Mouse (Mus musculus) hindbrain, postnatal 0 days (tissue): ENCODE data around the gene Tmem30b. TPM values are rescaled to one million over a fixed set of nuclear protein-coding genes. Genes with fewer than 3 reads are reported as not detected.
"Not testable (repeated sequence)": the region's sequence is repeated elsewhere in the genome, so short reads cannot be mapped to it uniquely, and the experiment has no call there.

Experiments used
- ATAC-seq: fragments of 200-750 bp; cut with Nextera tagmentation; 2 replicates; pipeline ENCODE4 v1.8.0; 2017; ENCODE audit warnings: mild to moderate bottlenecking, moderate TSS enrichment, moderate library complexity
- DNase-seq: peaks from one replicate; pipeline ENCODE4 v3.0.0-alpha.2; 2015; ENCODE audit warnings: low spot score
- H3K27ac ChIP-seq: fragments of 300-500 bp; sonication (generic); 2 replicates; pipeline ENCODE4 v1.5.1; 2014; ENCODE audit warnings: mild to moderate bottlenecking
- H3K27me3 ChIP-seq: fragments of 300-500 bp; sonication (generic); 2 replicates; pipeline ENCODE4 v1.6.1; 2014; ENCODE audit warnings: low read length, mixed read lengths; ENCODE audit not compliant: insufficient read depth
- H3K36me3 ChIP-seq: fragments of 300-500 bp; sonication (generic); 2 replicates; pipeline ENCODE4 v1.6.1; 2014; ENCODE audit warnings: low read length, mixed read lengths; ENCODE audit not compliant: insufficient read depth
- H3K4me1 ChIP-seq: fragments of 300-500 bp; sonication (generic); 2 replicates; pipeline ENCODE4 v1.6.1; 2014; ENCODE audit warnings: antibody characterized with exemption, low read length, mixed read lengths; ENCODE audit not compliant: insufficient read depth
- H3K4me2 ChIP-seq: fragments of 300-500 bp; sonication (generic); 2 replicates; pipeline ENCODE4 v1.6.1; 2014; ENCODE audit warnings: low read depth, mild to moderate bottlenecking, low read length, moderate library complexity, mixed read lengths
- H3K4me3 ChIP-seq: fragments of 300-500 bp; sonication (generic); 2 replicates; pipeline ENCODE4 v1.5.1; 2014; ENCODE audit warnings: low read length
- H3K9ac ChIP-seq: fragments of 300-500 bp; sonication (generic); replicated peaks from 2 replicates; pipeline ENCODE4 v1.6.1; 2014; ENCODE audit warnings: mild to moderate bottlenecking, low read length, moderate library complexity, mixed read lengths
- H3K9me3 ChIP-seq: fragments of 300-500 bp; sonication (generic); 2 replicates; pipeline ENCODE4 v1.6.1; 2016; ENCODE audit warnings: low read length, mixed read lengths
- CTCF ChIP-seq: IDR thresholded peaks from 2 replicates; pipeline ENCODE4 v1.5.1; 2016; ENCODE audit warnings: antibody characterized with exemption, control low read depth, low read depth
- WGBS: fragments of 180-500 bp; shearing (Covaris S2); extraction: QIAGEN DNeasy Blood & Tissue Kit; methylation state at CpG from one replicate; pipeline ENCODE4 v1.1.7; 2014; 5-methylcytosine and 5-hydroxymethylcytosine counted together
- polyA plus RNA-seq: library from polyadenylated mRNA; unstranded; fragments of >200 nt; fragmentation: Nextera tagmentation; extraction: Ambion mirVana; gene quantifications from 2 replicates; pipeline ENCODE4 v1.2.1, GENCODE M21; 2015
- total RNA-seq: library from RNA; depleted of rRNA; stranded (reverse); fragments of >200 nt; gene quantifications from 2 replicates; pipeline ENCODE4 v1.2.3, GENCODE M21; 2014

Gene Tmem30b
- total and polyA plus RNA-seq, 2 experiments from 2014 or later, result 0.33 to 0.42 TPM

GRCm38 (mm10) chr12:73534591-73534990, 11.6 kb downstream of the Tmem30b start:
- ATAC-seq (no peak), DNase-seq (peak; percentile 78)
- TF ChIP-seq CTCF, result peak; percentile 76
- H3K9me3 ChIP-seq, result no peaks in the 10 kb centered on the region
- no peaks in the 10 kb centered on the region for H3K4me1 ChIP-seq
- no peak overlapping the region for H3K27ac ChIP-seq
- H3K36me3 ChIP-seq, result no peaks in the 10 kb centered on the region
- no peaks in the 10 kb centered on the region for H3K27me3 ChIP-seq
- 12% methylated on average over 9 of the region's 9 CpGs for WGBS
- H3K4me3 ChIP-seq, result no peak overlapping the region
- H3K9ac ChIP-seq, result no peak overlapping the region
- no peak overlapping the region for H3K4me2 ChIP-seq

DNA sequence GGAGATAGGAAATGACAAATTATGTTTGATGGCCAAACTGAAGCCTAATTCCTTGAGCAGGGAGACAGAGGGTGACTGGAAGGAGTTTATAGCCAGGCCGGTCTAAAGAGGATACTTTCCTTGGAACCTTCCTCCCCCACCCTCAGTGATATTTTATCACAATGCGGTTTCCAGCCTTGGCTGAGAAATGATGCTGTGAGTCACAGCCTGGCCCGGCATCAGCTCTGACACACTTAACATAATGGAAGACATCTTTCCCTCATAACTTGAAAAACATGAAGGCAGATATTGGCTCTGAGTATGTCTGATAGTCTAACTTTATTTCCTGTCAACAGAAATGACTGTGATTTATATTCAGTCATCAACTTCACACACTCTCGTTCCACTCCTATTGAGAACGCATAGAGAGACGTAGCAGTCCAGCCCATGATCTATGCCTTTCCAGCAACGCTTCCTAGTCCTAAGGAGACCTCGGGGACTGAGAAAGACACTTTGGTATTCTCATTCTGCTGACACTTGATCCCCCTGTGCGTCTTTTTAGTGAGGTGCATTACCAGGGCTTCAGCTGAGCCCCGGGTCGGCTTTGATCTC, 14.2 kb downstream of the Tmem30b start:
- DNase-seq (no peak), ATAC-seq (no peak)
- Histone ChIP-seq H3K4me3 (no peak overlapping the region), H3K4me2 (no peak overlapping the region), H3K9ac (no peak overlapping the region), H3K36me3 (no peaks in the 10 kb centered on the region), H3K9me3 (no peaks in the 10 kb centered on the region), H3K27me3 (no peaks in the 10 kb centered on the region), H3K27ac (no peak overlapping the region), H3K4me1 (no peaks in the 10 kb centered on the region)
- 80% methylated on average over 11 of the region's 11 CpGs for WGBS
- TF ChIP-seq CTCF, result no peak

- no peaks in the 10 kb centered on the region for H3K4me1 ChIP-seq
- no peaks in the 10 kb centered on the region for H3K9me3 ChIP-seq
- H3K27me3 ChIP-seq, result no peaks in the 10 kb centered on the region
- H3K27ac ChIP-seq, result no peak overlapping the region
- no peak for TF ChIP-seq CTCF
- WGBS, result 82% methylated on average over 11 of the region's 11 CpGs
- ATAC-seq (no peak), DNase-seq (no peak)
- no peak overlapping the region for H3K4me2 ChIP-seq
- H3K36me3 ChIP-seq, result no peaks in the 10 kb centered on the region
- no peak overlapping the region for H3K4me3 ChIP-seq
- H3K9ac ChIP-seq, result no peak overlapping the region
These were observed 16.6 kb downstream of the Tmem30b start for GRCm38 (mm10) chr12:73529590-73529989.

DNA sequence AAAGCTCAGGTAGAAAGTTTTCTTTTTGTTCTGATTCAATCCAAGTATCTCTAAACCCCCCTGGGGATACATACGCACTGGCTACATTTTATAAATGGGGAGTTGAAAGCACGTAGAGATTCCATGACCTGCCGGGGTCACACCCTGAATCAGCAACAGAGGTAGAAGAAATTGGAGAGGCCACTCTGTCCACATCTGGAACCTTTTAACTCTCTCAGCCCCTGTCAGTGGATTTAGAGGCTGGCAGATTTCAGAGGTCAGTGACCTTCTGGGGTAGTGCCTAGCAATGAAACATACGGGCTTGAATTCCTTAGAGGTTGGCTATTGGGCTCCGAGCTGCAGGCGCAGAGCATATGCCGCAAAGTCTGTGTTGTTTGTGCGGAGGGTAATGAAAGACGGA, 17.1 kb downstream of the Tmem30b start:
- TF ChIP-seq CTCF, result no peak
- Histone ChIP-seq H3K27ac (no peak overlapping the region), H3K4me2 (no peak overlapping the region), H3K36me3 (no peaks in the 10 kb centered on the region), H3K27me3 (no peaks in the 10 kb centered on the region), H3K4me3 (no peak overlapping the region), H3K9ac (no peak overlapping the region), H3K9me3 (no peaks in the 10 kb centered on the region), H3K4me1 (no peaks in the 10 kb centered on the region)
- WGBS, result 58% methylated on average over 9 of the region's 9 CpGs
- DNase-seq, result no peak
- no peak for ATAC-seq

GRCm38 (mm10) chr12:73528142-73528541, 18.1 kb downstream of the Tmem30b start:
- 92% methylated on average over 1 of the region's 1 CpGs for WGBS
- not testable (repeated sequence) for H3K4me1 ChIP-seq, H3K4me3 ChIP-seq, H3K27ac ChIP-seq, H3K9me3 ChIP-seq, H3K27me3 ChIP-seq, H3K36me3 ChIP-seq, ATAC-seq, H3K4me2 ChIP-seq, H3K9ac ChIP-seq, DNase-seq

DNA sequence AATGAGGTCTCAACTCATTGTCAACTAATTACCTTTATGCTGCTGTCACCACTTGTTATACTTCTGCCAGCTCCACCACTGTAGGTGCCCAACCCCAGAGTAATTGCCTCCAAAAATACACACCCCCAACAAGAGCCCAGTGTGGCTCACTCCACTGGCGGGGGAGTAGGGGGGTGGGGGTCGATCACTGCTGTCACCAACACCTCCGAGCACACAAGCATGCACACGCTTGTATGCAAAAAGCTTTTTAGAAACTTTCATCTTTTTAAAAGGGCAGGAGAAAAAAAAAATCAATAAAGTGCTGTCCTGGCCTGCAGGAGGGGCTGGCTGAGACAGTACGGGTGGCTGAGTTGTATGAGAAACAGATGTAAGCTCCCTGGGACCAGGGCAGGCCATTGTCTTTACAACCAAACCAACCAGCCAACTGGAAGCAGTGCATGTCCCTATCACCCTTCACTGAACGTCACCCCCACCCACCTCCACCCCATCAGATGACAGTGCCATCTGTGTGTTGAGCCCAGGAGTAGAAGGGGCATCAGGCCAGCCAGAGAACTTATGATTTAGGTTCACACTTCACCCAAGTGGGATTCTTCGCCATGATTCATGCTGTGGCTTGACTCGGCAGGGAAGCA, 20.8 kb downstream of the Tmem30b start:
- Histone ChIP-seq H3K27ac (no peak overlapping the region), H3K4me2 (no peak overlapping the region), H3K9ac (no peak overlapping the region), H3K27me3 (no peaks in the 10 kb centered on the region), H3K36me3 (no peaks in the 10 kb centered on the region), H3K9me3 (no peaks in the 10 kb centered on the region), H3K4me3 (no peak overlapping the region), H3K4me1 (no peaks in the 10 kb centered on the region)
- DNase-seq (no peak), ATAC-seq (no peak)
- 55% methylated on average over 8 of the region's 8 CpGs for WGBS
- TF ChIP-seq CTCF, result no peak

- no peak overlapping the region for H3K4me2 ChIP-seq
- H3K9me3 ChIP-seq, result no peaks in the 10 kb centered on the region
- no peaks in the 10 kb centered on the region for H3K27me3 ChIP-seq
- no peaks in the 10 kb centered on the region for H3K36me3 ChIP-seq
- no peaks in the 10 kb centered on the region for H3K4me1 ChIP-seq
- TF ChIP-seq CTCF, result no peak
- H3K4me3 ChIP-seq, result no peak overlapping the region
- no peak for DNase-seq
- no peak for ATAC-seq
- WGBS, result 82% methylated on average over 12 of the region's 12 CpGs
- H3K27ac ChIP-seq, result no peak overlapping the region
- H3K9ac ChIP-seq, result no peak overlapping the region
These were observed 23.1 kb downstream of the Tmem30b start for GRCm38 (mm10) chr12:73523066-73523465.
